Mouse (Mus musculus) ES-Bruce4 (cell line): ENCODE measurements around the gene Nyx. TPM values are rescaled to one million over a fixed set of nuclear protein-coding genes. Genes with fewer than 3 reads are reported as not detected.

Experiments
- H3K27ac ChIP-seq: 2 replicates; pipeline ENCODE4 v1.5.1; 2012; ENCODE audit warnings: low read length, inconsistent platforms; ENCODE audit not compliant: insufficient read depth
- H3K27me3 ChIP-seq: 2 replicates; pipeline ENCODE4 v1.6.1; 2012; ENCODE audit warnings: mild to moderate bottlenecking, low read length, inconsistent platforms; ENCODE audit not compliant: control insufficient read depth, poor library complexity, insufficient read depth, severe bottlenecking
- H3K36me3 ChIP-seq: 2 replicates; pipeline ENCODE4 v1.6.1; 2012; ENCODE audit warnings: inconsistent platforms, mild to moderate bottlenecking, low read length, moderate library complexity; ENCODE audit not compliant: control insufficient read depth, poor library complexity, insufficient read depth, severe bottlenecking
- H3K4me1 ChIP-seq: one replicate; pipeline ENCODE4 v1.8.1; 2011; ENCODE audit warnings: low read length; ENCODE audit not compliant: control insufficient read depth, insufficient read depth
- H3K4me3 ChIP-seq: 2 replicates; pipeline ENCODE4 v1.5.1; 2011; ENCODE audit warnings: low read depth, mild to moderate bottlenecking, low read length
- H3K9ac ChIP-seq: 2 replicates; pipeline ENCODE4 v1.6.1; 2012; ENCODE audit warnings: low read depth, mild to moderate bottlenecking, inconsistent platforms; ENCODE audit not compliant: poor library complexity, severe bottlenecking
- H3K9me3 ChIP-seq: replicated peaks from 2 replicates; pipeline ENCODE4 v1.6.1; 2012; ENCODE audit warnings: mild to moderate bottlenecking, low read length, inconsistent platforms; ENCODE audit not compliant: control insufficient read depth, poor library complexity, insufficient read depth, severe bottlenecking
- CTCF ChIP-seq: IDR thresholded peaks from one replicate; pipeline ENCODE4 v1.8.1; 2011; ENCODE audit warnings: low read depth, low read length
- EP300 ChIP-seq: IDR thresholded peaks from 2 replicates; pipeline ENCODE4 v1.6.1; 2011; ENCODE audit warnings: low read depth, low read length; ENCODE audit not compliant: insufficient read depth
- POLR2A ChIP-seq: IDR thresholded peaks from one replicate; pipeline ENCODE4 v1.8.1; 2011; ENCODE audit warnings: low read length; ENCODE audit not compliant: insufficient read depth
- polyA plus RNA-seq: library from polyadenylated mRNA; stranded (reverse); fragments of >200 nt; gene quantifications from 2 replicates; pipeline ENCODE4 v1.2.4, GENCODE M21; 2011; ENCODE audit warnings: low read depth; ENCODE audit not compliant: missing spikeins, insufficient read depth, insufficient read length

The Nyx gene
- polyA plus RNA-seq, 1 experiment, result not detected

GRCm38 (mm10) chrX:13500284-13500683, 34.4 kb downstream of the Nyx start:
- Histone ChIP-seq H3K9ac (no peak overlapping the region), H3K9me3 (no peaks in the 10 kb centered on the region), H3K27me3 (no peaks in the 10 kb centered on the region), H3K4me1 (no peaks in the 10 kb centered on the region), H3K27ac (no peak overlapping the region), H3K36me3 (no peaks in the 10 kb centered on the region), H3K4me3 (no peak overlapping the region)
- TF ChIP-seq POLR2A, result no peak
- TF ChIP-seq EP300, result no peak

- TF ChIP-seq POLR2A (no peak), EP300 (no peak), CTCF (no peak)
- no peaks in the 10 kb centered on the region for H3K27me3 ChIP-seq
- H3K4me1 ChIP-seq, result no peaks in the 10 kb centered on the region
- no peak overlapping the region for H3K27ac ChIP-seq
- no peak overlapping the region for H3K4me3 ChIP-seq
- H3K36me3 ChIP-seq, result no peaks in the 10 kb centered on the region
- no peaks in the 10 kb centered on the region for H3K9me3 ChIP-seq
- no peak overlapping the region for H3K9ac ChIP-seq
Observed at GRCm38 (mm10) chrX:13502862-13503375, 37.0 kb downstream of the Nyx start.

GRCm38 (mm10) chrX:13504389-13504788, 38.5 kb downstream of the Nyx start:
- Histone ChIP-seq H3K27ac (no peak overlapping the region), H3K27me3 (no peaks in the 10 kb centered on the region), H3K9me3 (no peaks in the 10 kb centered on the region), H3K9ac (no peak overlapping the region), H3K36me3 (no peaks in the 10 kb centered on the region), H3K4me3 (no peak overlapping the region), H3K4me1 (no peaks in the 10 kb centered on the region)
- TF ChIP-seq POLR2A (no peak), EP300 (no peak), CTCF (no peak)

- TF ChIP-seq EP300 (no peak), POLR2A (no peak), CTCF (no peak)
- no peaks in the 10 kb centered on the region for H3K27me3 ChIP-seq
- no peak overlapping the region for H3K9ac ChIP-seq
- no peaks in the 10 kb centered on the region for H3K9me3 ChIP-seq
- no peaks in the 10 kb centered on the region for H3K36me3 ChIP-seq
- H3K4me3 ChIP-seq, result no peak overlapping the region
- no peaks in the 10 kb centered on the region for H3K4me1 ChIP-seq
- no peak overlapping the region for H3K27ac ChIP-seq
Observed at GRCm38 (mm10) chrX:13506376-13506775, 40.5 kb downstream of the Nyx start.

GRCm38 (mm10) chrX:13513127-13513526, 47.2 kb downstream of the Nyx start:
- Histone ChIP-seq H3K9ac (no peak overlapping the region), H3K9me3 (no peaks in the 10 kb centered on the region), H3K4me1 (no peaks in the 10 kb centered on the region), H3K36me3 (no peaks in the 10 kb centered on the region), H3K4me3 (no peak overlapping the region), H3K27ac (no peak overlapping the region), H3K27me3 (no peaks in the 10 kb centered on the region)
- TF ChIP-seq EP300, result no peak
- TF ChIP-seq POLR2A, result no peak
- peak; percentile 15 for TF ChIP-seq CTCF

- H3K27me3 ChIP-seq, result no peaks in the 10 kb centered on the region
Observed at GRCm38 (mm10) chrX:13513864-13514263, 48.0 kb downstream of the Nyx start.

GRCm38 (mm10) chrX:13516451-13516850, 50.5 kb downstream of the Nyx start:
- no peaks in the 10 kb centered on the region for H3K27me3 ChIP-seq
- no peak overlapping the region for H3K27ac ChIP-seq

More at GRCm38 (mm10) chrX:13513864-13514263, 48.0 kb downstream of the Nyx start:
- no peaks in the 10 kb centered on the region for H3K36me3 ChIP-seq
- H3K27ac ChIP-seq, result no peak overlapping the region
- H3K4me1 ChIP-seq, result no peaks in the 10 kb centered on the region
- no peak for TF ChIP-seq EP300
- no peak for TF ChIP-seq CTCF
- no peak for TF ChIP-seq POLR2A
- H3K9ac ChIP-seq, result no peak overlapping the region
- no peak overlapping the region for H3K4me3 ChIP-seq
- H3K9me3 ChIP-seq, result no peaks in the 10 kb centered on the region

More at GRCm38 (mm10) chrX:13516451-13516850, 50.5 kb downstream of the Nyx start:
- H3K4me1 ChIP-seq, result no peaks in the 10 kb centered on the region
- no peak overlapping the region for H3K9ac ChIP-seq
- no peak overlapping the region for H3K4me3 ChIP-seq
- no peaks in the 10 kb centered on the region for H3K9me3 ChIP-seq
- no peaks in the 10 kb centered on the region for H3K36me3 ChIP-seq
- TF ChIP-seq EP300, result no peak
- no peak for TF ChIP-seq CTCF
- TF ChIP-seq POLR2A, result no peak
